Mouse (Mus musculus): ENCODE measurements around the gene Txnrd1. TPM values are rescaled to one million over a fixed set of nuclear protein-coding genes. Genes with fewer than 3 reads are reported as not detected.
A peak's percentile ranks its signal among the peaks of the same experiment; 100 is the strongest.

The Txnrd1 gene
- 98.3 and 98.7 TPM in 2 replicates for polyA plus RNA-seq (2014; fragmentation: Nextera tagmentation; extraction: Ambion mirVana)

- H3K27ac ChIP-seq (ENCODE audit: low read length), result peak within 1 kb of the TSS; percentile 61; the same call in 1 of the 2 replicates
- peak; percentile 71; the same call in 1 of the 2 replicates for ATAC-seq (ENCODE audit: insufficient number of reproducible peaks, insufficient read depth, low FRiP score, low read depth)
Measured at GRCm38 (mm10) chr10:82833926-82834325, at the start of gene Txnrd1. Txnrd1 (plus strand) TSS chr10:82833951.

GRCm38 (mm10) chr10:82789181-82789580, 44.6 kb upstream of the Txnrd1 start:
- ATAC-seq (ENCODE audit: insufficient number of reproducible peaks, insufficient read depth, low FRiP score, low read depth), result no peak
- Histone ChIP-seq H3K9ac (replicated peaks; ENCODE audit: low read depth, low read length) (no peak overlapping the region), H3K9me3 (ENCODE audit: control insufficient read depth, low read depth, low read length) (no peaks in the 10 kb centered on the region), H3K4me3 (ENCODE audit: low read depth, low read length) (no peak overlapping the region), H3K27me3 (ENCODE audit: control insufficient read depth, insufficient read depth, low read length) (no peaks in the 10 kb centered on the region), H3K4me1 (ENCODE audit: control insufficient read depth, insufficient read depth, low read length) (no peaks in the 10 kb centered on the region), H3K4me2 (replicated peaks; ENCODE audit: low read depth, low read length) (no peak overlapping the region), H3K27ac (ENCODE audit: low read length) (no peak overlapping the region), H3K36me3 (ENCODE audit: control insufficient read depth, insufficient read depth, low read length) (no peaks in the 10 kb centered on the region)

More at GRCm38 (mm10) chr10:82833926-82834325, at the start of gene Txnrd1:
- H3K4me2 ChIP-seq (replicated peaks; ENCODE audit: low read depth, low read length), result no peak within 1 kb of the TSS
- peaks cover 5% of the 10 kb centered on the region; the same call in 1 of the 2 replicates for H3K9me3 ChIP-seq (ENCODE audit: control insufficient read depth, low read depth, low read length)
- H3K36me3 ChIP-seq (ENCODE audit: control insufficient read depth, insufficient read depth, low read length), result no peaks in the 10 kb centered on the region
- H3K4me3 ChIP-seq (ENCODE audit: low read depth, low read length), result no peak within 1 kb of the TSS
- H3K9ac ChIP-seq (replicated peaks; ENCODE audit: low read depth, low read length), result no peak within 1 kb of the TSS
- no peaks in the 10 kb centered on the region for H3K27me3 ChIP-seq (ENCODE audit: control insufficient read depth, insufficient read depth, low read length)
- 21% methylated on average over 9 of the region's 9 CpGs for WGBS
- H3K4me1 ChIP-seq (ENCODE audit: control insufficient read depth, insufficient read depth, low read length), result peaks cover 13% of the 10 kb centered on the region; the same call in 1 of the 2 replicates

GRCm38 (mm10) chr10:82790504-82790903, 43.2 kb upstream of the Txnrd1 start:
- Histone ChIP-seq H3K27ac (ENCODE audit: low read length) (no peak overlapping the region), H3K4me2 (replicated peaks; ENCODE audit: low read depth, low read length) (no peak overlapping the region), H3K27me3 (ENCODE audit: control insufficient read depth, insufficient read depth, low read length) (no peaks in the 10 kb centered on the region), H3K36me3 (ENCODE audit: control insufficient read depth, insufficient read depth, low read length) (no peaks in the 10 kb centered on the region), H3K9ac (replicated peaks; ENCODE audit: low read depth, low read length) (no peak overlapping the region), H3K4me3 (ENCODE audit: low read depth, low read length) (no peak overlapping the region), H3K4me1 (ENCODE audit: control insufficient read depth, insufficient read depth, low read length) (peaks cover 6% of the 10 kb centered on the region; the same call in 1 of the 2 replicates), H3K9me3 (ENCODE audit: control insufficient read depth, low read depth, low read length) (no peaks in the 10 kb centered on the region)
- 89% methylated on average over 5 of the region's 5 CpGs for WGBS
- no peak for ATAC-seq (ENCODE audit: insufficient number of reproducible peaks, insufficient read depth, low FRiP score, low read depth)

GRCm38 (mm10) chr10:82791713-82792112, 42.0 kb upstream of the Txnrd1 start:
- no peaks in the 10 kb centered on the region for H3K27me3 ChIP-seq (ENCODE audit: control insufficient read depth, insufficient read depth, low read length)
- H3K4me3 ChIP-seq (ENCODE audit: low read depth, low read length), result no peak overlapping the region
- peaks cover 17% of the 10 kb centered on the region for H3K4me1 ChIP-seq (ENCODE audit: control insufficient read depth, insufficient read depth, low read length)
- no peak for ATAC-seq (ENCODE audit: insufficient number of reproducible peaks, insufficient read depth, low FRiP score, low read depth)
- 89% methylated on average over 3 of the region's 3 CpGs for whole genome bisulfite sequencing
- no peak overlapping the region for H3K4me2 ChIP-seq (replicated peaks; ENCODE audit: low read depth, low read length)
- no peak overlapping the region for H3K27ac ChIP-seq (ENCODE audit: low read length)
- no peaks in the 10 kb centered on the region for H3K36me3 ChIP-seq (ENCODE audit: control insufficient read depth, insufficient read depth, low read length)
- no peak overlapping the region for H3K9ac ChIP-seq (replicated peaks; ENCODE audit: low read depth, low read length)
- H3K9me3 ChIP-seq (ENCODE audit: control insufficient read depth, low read depth, low read length), result no peaks in the 10 kb centered on the region

- Histone ChIP-seq H3K4me2 (replicated peaks; ENCODE audit: low read depth, low read length) (no peak overlapping the region), H3K4me3 (ENCODE audit: low read depth, low read length) (no peak overlapping the region), H3K9ac (replicated peaks; ENCODE audit: low read depth, low read length) (no peak overlapping the region), H3K27me3 (ENCODE audit: control insufficient read depth, insufficient read depth, low read length) (no peaks in the 10 kb centered on the region), H3K9me3 (ENCODE audit: control insufficient read depth, low read depth, low read length) (no peaks in the 10 kb centered on the region), H3K4me1 (ENCODE audit: control insufficient read depth, insufficient read depth, low read length) (peaks cover 18% of the 10 kb centered on the region), H3K27ac (ENCODE audit: low read length) (no peak overlapping the region), H3K36me3 (ENCODE audit: control insufficient read depth, insufficient read depth, low read length) (no peaks in the 10 kb centered on the region)
- no peak for ATAC-seq (ENCODE audit: insufficient number of reproducible peaks, insufficient read depth, low FRiP score, low read depth)
- WGBS, result 59% methylated on average over 2 of the region's 2 CpGs
Measured at GRCm38 (mm10) chr10:82792311-82792710, 41.4 kb upstream of the Txnrd1 start.

GRCm38 (mm10) chr10:82795071-82795731, 38.5 kb upstream of the Txnrd1 start:
- peak overlapping the region; percentile 38 for H3K4me2 ChIP-seq (replicated peaks; ENCODE audit: low read depth, low read length)
- H3K9me3 ChIP-seq (ENCODE audit: control insufficient read depth, low read depth, low read length), result no peaks in the 10 kb centered on the region
- H3K27me3 ChIP-seq (ENCODE audit: control insufficient read depth, insufficient read depth, low read length), result no peaks in the 10 kb centered on the region
- no peak overlapping the region for H3K4me3 ChIP-seq (ENCODE audit: low read depth, low read length)
- H3K9ac ChIP-seq (replicated peaks; ENCODE audit: low read depth, low read length), result no peak overlapping the region
- H3K36me3 ChIP-seq (ENCODE audit: control insufficient read depth, insufficient read depth, low read length), result no peaks in the 10 kb centered on the region
- 27% methylated on average over 15 of the region's 15 CpGs for WGBS
- H3K27ac ChIP-seq (ENCODE audit: low read length), result no peak overlapping the region
- peaks cover 18% of the 10 kb centered on the region for H3K4me1 ChIP-seq (ENCODE audit: control insufficient read depth, insufficient read depth, low read length)
- peak; percentile 74 for ATAC-seq (ENCODE audit: insufficient number of reproducible peaks, insufficient read depth, low FRiP score, low read depth)

GRCm38 (mm10) chr10:82795767-82796166, 38.0 kb upstream of the Txnrd1 start:
- Histone ChIP-seq H3K4me2 (replicated peaks; ENCODE audit: low read depth, low read length) (peak overlapping the region; percentile 38), H3K36me3 (ENCODE audit: control insufficient read depth, insufficient read depth, low read length) (no peaks in the 10 kb centered on the region), H3K27ac (ENCODE audit: low read length) (no peak overlapping the region), H3K9me3 (ENCODE audit: control insufficient read depth, low read depth, low read length) (no peaks in the 10 kb centered on the region), H3K4me1 (ENCODE audit: control insufficient read depth, insufficient read depth, low read length) (peaks cover 18% of the 10 kb centered on the region), H3K4me3 (ENCODE audit: low read depth, low read length) (no peak overlapping the region), H3K9ac (replicated peaks; ENCODE audit: low read depth, low read length) (no peak overlapping the region), H3K27me3 (ENCODE audit: control insufficient read depth, insufficient read depth, low read length) (no peaks in the 10 kb centered on the region)
- ATAC-seq (ENCODE audit: insufficient number of reproducible peaks, insufficient read depth, low FRiP score, low read depth), result no peak
- WGBS, result 36% methylated on average over 8 of the region's 8 CpGs

GRCm38 (mm10) chr10:82796471-82797118, 37.2 kb upstream of the Txnrd1 start:
- 38% methylated on average over 12 of the region's 12 CpGs for WGBS
- no peak overlapping the region for H3K9ac ChIP-seq (replicated peaks; ENCODE audit: low read depth, low read length)

More at GRCm38 (mm10) chr10:82796471-82797118, 37.2 kb upstream of the Txnrd1 start:
- peaks cover 18% of the 10 kb centered on the region for H3K4me1 ChIP-seq (ENCODE audit: control insufficient read depth, insufficient read depth, low read length)
- no peak for ATAC-seq (ENCODE audit: insufficient number of reproducible peaks, insufficient read depth, low FRiP score, low read depth)
- no peaks in the 10 kb centered on the region for H3K27me3 ChIP-seq (ENCODE audit: control insufficient read depth, insufficient read depth, low read length)
- no peaks in the 10 kb centered on the region for H3K9me3 ChIP-seq (ENCODE audit: control insufficient read depth, low read depth, low read length)
- no peak overlapping the region for H3K4me2 ChIP-seq (replicated peaks; ENCODE audit: low read depth, low read length)
- peak overlapping the region; percentile 67; the same call in 1 of the 2 replicates for H3K27ac ChIP-seq (ENCODE audit: low read length)
- no peak overlapping the region for H3K4me3 ChIP-seq (ENCODE audit: low read depth, low read length)
- H3K36me3 ChIP-seq (ENCODE audit: control insufficient read depth, insufficient read depth, low read length), result no peaks in the 10 kb centered on the region

All from stomach, embryonic 14.5 days (tissue).